Mouse (Mus musculus) lung, postnatal 4 days (tissue): ENCODE measurements around the gene Glrx3.
"Not testable (repeated sequence)": the region's sequence is repeated elsewhere in the genome, so short reads cannot be mapped to it uniquely, and the experiment has no call there.

Experiments used
- DNase-seq, 2 experiments: peaks; one replicate each; pipeline ENCODE4 v3.0.0; 2021

Glrx3 gene

DNA sequence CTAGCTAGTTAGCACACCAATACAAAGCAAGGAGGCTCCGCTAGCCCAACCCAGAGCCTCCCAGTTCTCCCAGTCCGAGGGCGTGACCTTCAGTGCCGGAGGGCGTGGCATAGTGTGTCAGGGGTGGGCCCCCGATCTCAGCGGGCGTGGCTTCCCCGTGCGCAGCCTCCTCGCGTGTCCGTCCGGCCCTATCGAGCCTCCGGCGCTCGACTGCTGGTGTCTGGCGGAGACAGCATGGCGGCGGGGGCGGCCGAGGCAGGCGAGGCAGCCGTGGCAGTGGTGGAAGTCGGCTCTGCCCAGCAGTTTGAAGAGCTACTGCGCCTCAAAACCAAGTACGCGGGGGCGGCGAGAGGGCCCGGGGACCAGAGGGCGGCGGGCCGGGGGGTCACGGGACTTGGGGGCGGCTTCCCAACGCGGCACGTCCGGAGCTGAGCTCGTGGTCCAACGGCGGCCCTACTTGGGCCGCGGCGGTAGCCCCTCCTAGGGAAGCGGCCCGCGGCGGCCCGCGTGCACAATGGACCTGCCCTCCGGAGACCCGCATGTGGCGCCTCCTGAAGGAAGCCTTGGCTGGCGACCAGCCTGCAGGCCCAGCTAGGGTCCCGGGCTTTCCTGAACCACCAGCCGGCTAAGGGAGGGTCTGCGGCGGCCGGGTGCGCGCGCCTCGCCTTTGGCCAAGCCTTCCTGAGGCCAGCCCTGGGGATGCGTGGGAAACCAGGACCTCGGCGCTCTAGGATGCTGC is at the start of gene Glrx3:
Gene Glrx3 (plus strand): TSS at position 175 of the 739 bp plus-strand sequence.
- DNase-seq = peak; percentile 97 to 98

DNA sequence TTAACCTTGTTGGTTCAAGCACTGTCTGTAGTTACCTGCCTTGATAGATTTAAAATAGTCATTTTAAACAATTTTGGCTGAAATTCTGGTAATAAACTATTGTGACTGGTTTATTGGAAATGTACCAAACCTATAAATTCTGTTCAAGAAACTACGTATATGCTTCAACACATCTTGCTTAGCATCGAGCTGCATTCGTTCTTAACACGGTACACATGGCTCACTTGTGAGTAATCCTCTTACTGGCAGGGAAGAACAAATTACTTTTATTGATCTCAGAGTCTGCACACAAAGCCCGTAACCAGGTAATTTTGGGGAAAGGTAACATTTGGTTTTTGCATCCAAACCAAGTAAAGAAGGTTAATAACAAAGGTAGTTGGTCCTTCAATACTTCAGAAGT is 49.6 kb upstream of the Glrx3 start:
- no peak for DNase-seq

DNA sequence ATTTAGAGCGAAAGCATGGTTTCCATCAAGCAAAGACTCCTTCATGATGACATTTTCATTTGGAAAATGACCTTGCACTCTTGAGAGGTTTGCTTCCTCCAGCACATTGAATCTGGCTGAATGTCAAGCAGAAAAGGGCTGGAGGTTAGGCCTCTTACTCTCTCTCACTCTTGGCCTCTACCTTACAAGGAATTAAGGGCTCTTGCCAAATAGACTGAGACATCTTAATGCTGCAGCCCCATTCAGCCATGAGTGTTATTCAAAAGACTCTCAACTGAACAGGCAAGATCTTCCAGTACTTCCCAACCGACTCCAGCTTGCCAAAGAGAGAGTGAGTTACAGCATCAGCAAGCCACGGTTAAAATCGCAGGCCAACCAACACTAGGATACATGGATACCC is 42.0 kb upstream of the Glrx3 start:
- no peak for DNase-seq

DNA sequence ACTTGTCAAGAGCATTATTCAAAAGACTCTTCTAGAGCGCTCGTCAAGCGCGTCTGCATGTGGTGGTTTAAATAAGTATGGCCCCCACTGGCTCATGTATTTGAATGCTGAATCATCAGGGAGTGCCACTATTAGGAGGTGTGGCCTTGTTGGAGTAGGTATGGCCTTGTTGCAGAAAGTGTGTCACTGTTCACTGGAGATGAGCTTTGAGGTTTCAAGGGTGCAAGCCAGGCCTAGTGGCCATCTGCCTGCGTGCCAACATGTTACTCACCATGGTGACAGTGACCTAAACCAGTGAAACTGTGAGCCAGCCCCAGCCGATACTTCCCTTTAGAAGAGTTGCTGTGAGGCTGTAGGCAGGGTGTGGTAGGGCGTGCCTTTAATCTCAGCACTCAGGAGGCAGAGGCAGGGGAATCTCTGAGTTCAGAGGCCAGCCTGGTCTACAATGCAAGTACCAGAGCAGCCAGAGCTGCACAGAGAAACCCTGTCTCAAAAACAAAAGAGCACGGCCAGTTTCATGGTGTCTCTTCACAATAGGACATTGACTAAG is 40.0 kb upstream of the Glrx3 start:
- DNase-seq = no peak

DNA sequence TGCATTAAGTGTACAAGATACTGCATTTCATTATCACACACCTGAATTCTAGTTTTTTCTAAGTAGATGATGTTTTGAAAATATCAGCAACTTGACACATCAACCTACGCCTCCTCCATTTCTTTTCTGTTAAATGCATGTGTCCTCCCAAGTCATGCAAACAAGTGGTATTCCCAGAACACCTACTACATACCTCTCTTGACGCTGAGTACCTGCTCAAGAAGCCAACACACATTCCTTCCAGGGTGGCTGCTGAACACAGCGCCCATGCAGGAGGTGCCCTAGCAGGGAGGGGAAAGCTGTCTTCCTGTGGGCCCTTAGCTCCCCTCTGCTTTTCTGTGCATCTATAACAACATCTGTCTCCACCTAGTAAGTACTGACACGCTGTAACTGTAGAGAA is 38.4 kb upstream of the Glrx3 start:
- DNase-seq = no peak

DNA sequence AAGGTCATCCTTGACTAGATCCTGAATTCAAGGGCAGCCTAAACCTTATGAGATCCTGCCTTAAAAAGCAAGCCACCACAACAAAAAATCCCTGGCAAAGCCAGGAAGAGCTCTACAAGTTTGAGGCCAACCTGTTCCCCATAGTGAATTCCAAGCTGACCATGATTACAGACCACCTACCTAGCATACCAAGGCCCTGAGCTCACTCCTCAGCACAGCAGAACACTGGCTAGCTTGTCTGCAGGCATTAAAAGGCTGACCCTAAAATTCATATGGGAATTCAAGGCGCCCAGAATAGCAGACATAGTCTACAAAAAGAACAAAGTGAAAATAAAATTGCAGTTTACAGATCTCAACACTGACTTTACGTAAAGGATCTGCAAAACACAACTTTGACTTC is 33.3 kb upstream of the Glrx3 start:
- DNase-seq = no peak

DNA sequence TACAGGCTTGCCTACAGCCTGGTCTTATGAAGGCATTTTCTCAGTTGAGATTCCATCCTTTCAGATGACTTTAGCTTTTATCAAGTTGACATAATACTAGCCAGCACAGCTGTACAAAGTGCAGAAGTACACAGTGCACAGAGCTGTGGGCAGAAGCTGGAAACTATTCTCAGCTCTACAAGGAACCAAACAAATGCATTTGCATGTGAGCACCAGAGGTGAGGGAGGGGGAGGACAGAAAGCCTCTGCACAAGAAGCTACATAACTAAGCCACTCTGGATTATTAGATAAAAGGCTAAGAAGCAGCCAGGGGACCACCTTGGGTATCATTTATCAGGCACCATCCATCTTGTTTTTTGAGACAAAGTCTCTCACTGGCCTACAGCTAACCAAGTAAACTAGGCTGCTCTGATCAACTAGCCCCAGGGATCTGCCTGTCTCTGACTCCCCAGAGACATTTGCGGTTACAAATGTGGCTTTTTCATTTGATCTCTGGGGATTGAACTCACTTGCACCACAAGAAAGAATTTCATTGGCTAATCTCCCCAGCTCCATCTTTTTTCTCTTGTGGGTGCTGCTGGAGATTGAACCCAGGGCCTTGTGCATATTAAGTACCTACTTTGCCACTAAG is 29.9 kb upstream of the Glrx3 start:
- no peak for DNase-seq

DNA sequence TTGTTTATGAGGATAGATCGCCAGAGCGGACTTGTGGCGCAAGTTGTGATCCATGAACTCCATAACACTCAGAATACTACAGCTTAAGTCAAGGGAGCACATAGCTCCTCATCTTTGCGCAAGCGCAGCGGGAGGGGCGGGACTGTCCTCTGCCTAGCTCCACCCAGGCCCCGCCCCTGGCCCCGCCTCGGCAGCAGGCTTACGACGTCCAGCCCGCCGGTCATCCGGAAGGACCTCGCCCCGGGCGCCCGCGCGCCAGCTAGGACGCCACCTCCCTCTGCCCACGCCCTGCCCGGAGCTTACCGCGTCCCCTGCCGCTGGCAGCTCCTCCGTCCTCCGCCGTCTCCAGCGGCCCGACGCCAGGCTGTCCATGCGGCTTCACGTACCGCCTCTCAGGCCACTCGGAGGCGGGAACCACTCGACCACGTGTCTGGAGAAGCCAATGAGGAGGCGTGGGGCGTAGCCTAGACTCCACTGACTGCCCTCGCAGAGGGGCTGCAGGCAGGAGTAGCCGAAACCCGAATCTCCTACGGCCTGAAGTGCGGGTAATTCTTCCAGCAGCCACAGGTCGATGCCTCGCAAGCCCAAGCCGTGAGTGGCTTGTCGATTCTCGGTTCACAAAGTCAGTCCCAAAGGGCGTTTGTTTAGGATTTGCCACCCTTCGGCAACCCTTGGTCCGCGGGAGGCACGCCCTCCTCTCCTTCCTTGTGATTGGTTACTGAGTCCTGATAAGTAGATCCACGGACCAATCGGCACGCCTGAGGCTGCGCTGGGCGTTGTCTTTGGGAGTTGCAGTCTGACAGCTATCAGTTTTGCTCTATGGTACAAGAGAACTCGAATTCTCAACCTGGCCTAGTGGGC is 26.8 kb upstream of the Glrx3 start, which contains the start of gene 9430038I01Rik:
Gene 9430038I01Rik (minus strand): TSS at position 426 of the 861 bp plus-strand sequence.
- peak; percentile 98 for DNase-seq

DNA sequence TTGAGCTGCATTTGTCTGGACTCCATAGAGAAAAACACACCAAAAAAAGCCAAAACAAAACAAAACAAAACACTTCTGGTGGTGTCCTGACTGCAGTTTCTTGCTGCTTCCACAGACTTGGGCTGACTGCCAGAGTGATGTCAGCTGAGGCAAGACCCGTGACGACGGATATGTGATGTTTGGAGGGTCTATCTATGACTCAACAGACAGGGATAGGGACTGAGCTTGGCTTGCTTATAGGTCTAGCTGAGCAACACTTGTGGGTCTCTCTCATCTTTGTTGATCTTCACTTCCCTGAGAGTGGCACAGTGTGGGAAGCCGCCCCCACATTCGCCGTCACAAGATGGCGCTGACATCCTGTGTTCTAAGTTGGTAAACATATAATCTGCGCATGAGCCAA is 22.7 kb upstream of the Glrx3 start:
- DNase-seq = no peak

DNA sequence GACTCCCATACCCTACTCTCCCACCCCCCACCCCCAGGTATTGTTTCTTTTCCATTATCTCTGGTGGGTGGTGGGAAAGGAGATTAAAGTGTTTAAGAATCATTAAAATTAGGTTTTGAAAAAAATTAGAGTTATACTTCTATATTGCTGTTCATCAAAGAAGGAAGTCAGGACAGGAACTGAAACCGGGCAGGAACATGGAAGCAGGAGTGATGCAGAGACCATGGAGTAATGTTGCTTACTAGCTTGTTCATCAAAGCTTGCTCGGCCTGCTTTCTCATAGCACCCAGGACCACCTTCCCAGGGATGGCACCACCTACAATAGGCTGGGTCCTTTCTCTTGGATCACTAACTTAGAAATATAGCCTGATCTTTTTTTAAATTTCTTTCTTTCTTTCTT is 16.9 kb upstream of the Glrx3 start:
- no peak for DNase-seq

DNA sequence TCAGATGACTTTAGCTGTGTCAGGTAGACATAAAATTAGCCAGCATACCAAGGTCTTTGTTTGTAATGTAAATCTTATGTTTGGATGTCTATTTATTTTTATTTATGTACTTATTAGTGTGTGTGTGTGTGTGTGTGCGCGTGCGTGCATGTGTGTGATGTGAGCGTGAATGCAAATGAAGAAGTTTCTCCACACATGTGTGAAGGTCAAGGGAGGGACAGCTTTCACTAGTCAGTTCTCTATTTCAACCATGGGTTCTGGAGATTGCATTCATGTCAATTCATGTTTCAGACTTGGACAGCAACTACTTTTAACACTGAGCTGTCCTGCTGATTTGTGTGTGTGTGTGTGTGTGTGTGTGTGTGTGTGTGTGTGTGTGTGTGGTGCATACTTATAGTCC is 16.2 kb upstream of the Glrx3 start:
- DNase-seq = no peak

DNA sequence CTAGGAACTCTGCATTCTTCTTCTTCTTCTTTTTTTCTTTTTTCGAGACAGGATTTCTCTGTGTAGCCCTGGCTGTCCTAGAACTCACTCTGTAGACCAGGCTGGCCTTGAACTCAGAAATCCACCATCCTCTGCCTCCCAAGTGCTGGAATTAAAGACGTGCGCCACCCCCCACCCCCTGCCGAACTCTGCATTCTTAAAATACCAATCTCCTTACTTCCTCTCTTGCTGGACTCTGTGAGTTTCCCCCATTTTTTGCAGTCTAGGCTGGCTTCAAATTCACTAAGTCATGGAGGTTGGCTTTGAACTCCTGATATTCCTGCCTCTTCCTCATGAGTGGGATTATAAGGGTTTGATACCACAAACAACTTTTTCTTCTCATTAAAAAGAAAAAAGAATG is 10.7 kb upstream of the Glrx3 start:
- DNase-seq = no peak

DNA sequence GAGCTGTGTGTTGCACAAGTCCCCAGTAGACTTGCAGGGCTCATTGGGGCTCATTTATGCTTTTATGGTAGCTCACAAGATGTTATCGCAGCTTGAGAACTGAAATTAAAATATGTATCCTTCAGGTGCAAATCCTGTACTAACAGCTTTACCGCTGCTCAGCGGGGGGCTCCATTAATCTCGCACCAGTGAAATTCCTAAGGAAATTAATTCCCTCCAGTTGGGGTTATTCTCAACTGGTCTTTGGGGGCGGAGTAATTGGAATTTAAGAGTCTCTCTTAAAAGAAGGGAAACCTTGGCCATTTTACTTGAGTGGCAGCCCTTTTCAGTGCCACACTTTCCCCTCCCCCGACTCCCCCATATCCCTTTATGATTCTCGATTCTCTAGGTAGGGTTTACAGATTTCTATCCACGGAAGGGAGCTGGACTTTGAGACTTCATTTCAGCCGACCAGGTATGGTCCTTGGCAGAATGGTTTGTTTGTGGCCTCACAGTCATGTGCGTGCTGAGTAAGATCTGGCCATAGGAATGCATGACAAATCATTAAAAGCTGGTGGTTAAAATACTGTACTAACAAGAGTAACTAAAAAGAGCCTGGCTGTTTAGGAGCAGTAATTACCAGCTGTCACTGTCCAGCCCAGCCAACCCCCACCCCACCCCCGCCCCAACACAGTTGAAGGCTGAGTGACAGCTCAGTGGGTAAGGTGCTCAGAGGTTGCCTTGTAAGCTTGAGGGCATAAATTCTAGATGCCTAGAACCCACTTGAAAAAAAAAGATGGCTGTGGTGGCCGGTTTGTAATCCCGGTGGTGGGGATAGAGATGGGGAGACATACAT is 5.4 kb upstream of the Glrx3 start:
- DNase-seq = no peak

DNA sequence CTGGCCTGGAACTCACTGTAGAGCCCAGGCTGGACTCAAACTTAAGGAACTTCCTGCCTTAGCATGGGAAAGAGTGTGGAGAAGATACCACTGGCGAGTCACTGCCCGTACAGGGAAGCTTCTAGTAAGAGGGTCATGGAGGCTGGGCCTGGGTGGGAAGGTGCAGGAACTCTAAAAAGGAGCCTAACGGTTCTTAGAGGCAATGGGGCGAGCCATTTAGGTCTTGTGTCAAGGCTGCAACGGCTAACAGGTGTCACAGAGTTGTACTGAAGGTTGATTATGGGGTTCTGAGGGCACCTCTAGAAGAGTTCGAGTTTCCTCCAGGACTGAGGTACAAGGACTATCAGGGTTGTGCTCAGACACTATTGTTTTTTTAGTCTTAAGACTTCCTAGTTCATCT is 513 bp upstream of the Glrx3 start:
- DNase-seq = no peak

DNA sequence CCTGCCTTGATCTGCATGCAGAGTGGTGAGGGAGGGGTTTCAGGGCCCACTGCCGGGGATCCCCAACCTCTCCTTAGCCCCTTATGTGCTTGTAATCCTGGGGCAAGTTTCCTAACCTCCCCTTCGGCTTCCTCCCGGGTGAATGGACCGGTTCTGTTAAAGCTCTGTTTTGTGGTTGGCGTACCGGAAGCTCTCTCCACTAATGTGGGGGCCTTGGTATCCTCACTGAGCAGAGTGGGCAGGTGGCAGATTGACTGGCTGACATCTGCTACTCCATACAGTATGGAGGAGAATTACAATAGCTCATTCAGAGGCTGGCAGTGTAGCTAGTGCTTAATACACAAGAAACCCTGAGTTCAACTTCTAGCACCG is 751 bp downstream of the Glrx3 start:
- no peak for DNase-seq

DNA sequence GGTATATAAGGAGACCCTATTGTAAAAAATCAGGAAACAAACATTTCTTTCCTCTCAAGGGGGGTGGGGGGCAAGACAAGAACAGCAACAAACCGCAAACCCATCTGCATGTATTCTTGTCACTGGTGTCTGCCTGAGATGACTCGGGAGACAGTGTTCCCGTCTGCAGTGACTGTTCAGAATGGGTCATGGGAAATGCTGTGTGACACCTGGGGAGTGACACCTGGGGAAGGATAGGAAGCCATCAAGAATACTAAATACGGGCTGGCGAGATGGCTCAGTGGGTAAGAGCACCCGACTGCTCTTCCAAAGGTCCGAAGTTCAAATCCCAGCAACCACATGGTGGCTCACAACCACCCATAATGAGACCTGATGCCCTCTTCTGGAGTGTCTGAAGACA is 1.5 kb downstream of the Glrx3 start:
- not testable (repeated sequence) for DNase-seq

DNA sequence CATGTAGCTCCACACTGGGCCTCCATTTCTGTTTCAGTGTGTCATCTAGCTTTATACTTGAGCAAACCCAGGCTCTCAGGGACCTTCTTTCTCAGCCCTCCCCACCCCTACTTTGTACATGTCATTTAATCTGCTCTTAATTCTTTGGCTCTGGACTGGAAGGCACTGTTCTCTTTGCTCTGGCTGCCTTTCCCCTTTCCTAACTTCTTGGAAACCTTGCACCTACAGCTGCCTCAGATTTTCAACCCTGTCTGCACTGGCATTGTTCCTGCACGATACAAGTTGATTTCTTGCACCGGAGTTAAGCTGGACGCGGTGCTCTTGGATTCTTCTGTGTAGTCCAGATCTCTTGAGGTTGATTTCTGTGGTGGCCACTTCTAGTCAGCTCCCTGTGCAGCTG is 5.5 kb downstream of the Glrx3 start:
- DNase-seq = no peak

DNA sequence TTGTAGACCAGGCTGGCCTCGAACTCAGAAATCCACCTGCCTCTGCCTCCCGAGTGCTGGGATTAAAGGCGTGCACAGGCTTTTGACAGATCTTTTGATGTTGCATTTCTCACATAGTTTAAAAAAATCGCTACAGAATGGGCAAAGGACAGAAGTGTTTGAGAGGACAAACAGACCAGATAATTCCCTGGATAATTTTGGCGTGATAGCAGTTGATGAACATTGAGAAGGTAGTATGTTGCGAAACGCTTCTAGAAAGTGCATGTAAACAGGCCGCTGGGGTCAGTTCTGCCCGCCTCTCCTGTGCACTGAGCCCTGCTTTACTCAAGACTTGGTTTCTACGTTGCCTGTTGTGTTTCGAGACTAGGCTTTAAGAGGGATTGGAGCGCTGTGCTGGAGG is 7.9 kb downstream of the Glrx3 start:
- DNase-seq = no peak

DNA sequence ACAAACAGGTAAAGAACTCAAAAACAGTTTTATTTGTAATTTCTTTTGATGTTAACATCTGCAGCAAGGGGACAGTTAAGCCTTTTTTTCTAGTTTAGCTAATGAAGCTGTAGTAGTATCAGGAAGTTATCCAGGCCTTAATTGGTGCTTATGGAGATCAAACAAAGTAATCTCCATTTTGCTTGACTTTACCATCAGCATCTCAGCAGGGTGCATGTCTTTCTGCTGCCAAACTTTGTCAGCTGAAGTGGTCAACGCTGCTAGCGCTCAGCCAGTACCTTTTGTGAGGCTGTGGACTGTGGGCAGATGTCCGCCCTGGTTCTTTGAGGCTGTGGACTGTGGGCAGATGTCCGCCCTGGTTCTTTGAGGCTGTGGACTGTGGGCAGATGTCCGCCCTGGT is 24.0 kb downstream of the Glrx3 start:
- no peak for DNase-seq

DNA sequence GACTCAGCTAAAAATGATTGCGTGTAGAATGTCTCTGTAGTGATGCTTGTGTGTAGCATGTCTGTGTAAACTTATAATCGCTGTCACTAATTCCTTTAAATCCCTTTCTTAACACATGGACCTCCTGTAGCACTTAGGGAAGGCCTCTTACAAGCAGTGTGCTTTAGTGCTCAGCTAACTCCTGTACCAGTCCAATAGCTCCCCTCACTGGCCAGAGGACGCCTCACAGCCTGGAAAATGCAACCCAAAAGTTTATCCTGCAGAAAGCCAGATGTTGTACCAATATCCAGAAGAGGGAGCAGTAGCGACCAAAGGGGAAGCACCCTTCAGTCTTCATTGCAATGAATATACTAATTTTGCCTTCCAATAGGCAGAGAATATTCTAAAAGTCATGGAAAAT is 30.8 kb downstream of the Glrx3 start:
- peak; percentile 40 to 63 for DNase-seq

DNA sequence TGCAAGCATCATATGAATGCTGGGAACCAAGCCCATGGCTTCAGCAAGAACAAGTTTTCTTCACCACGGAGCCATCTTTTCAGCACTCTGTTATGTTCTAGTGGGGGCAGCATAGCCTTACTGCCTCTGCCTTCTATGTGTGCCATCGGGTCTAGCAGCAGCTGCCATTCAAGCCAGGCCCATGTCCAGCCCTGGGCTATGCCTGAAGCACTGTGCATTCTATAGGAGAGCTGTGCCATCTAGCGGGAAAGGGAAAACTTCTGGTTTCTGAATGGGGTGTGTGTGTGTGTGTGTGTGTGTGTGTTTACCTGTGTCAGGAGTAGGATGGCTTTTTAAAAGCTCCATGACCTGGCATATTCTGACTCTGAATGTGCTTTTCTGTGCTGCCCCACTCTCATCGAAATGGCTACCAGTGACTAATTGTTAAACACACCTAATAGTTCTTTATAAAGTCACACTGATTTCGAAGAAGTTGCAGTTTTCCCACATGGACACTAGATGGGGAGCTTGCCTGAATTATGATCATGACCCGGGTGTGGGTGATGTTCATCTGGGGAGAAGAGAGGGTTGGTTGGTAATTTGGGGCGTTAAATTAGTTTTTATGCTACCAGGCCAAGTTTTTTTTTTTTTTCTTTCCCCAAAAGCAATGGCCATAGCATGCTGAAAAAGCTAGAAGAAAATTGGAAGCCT is 34.2 kb downstream of the Glrx3 start:
- DNase-seq = no peak

DNA sequence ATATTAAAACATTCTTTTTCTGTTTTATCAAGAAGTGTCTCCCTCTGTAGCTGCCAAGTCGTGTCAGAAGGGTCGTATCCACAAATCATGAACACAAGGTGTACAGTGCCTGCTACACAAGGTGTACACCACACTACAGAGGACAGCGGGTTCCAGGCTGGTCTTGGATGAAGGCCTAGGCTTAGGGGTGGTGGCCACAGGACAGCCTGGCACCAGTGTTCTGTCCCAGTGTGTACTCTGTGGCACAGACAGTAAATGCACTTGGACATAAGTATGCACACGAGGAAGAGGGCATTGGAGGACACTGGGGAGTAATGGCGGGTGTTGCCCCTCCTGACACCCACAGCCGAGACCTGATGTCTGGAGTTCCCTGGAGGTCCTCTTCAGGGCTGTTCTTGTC is 34.7 kb downstream of the Glrx3 start:
- no peak for DNase-seq
